Mouse (Mus musculus): ENCODE results near the gene Lrp1. TPM values are rescaled to one million over a fixed set of nuclear protein-coding genes. Genes with fewer than 3 reads are reported as not detected.

Gene Lrp1
- polyA plus RNA-seq, 1 experiment, result 0.06 TPM

GRCm38 (mm10) chr10:127623439-127624216 lies 2.7 kb upstream of the Lrp1 start:
- TF ChIP-seq GATA1 (IDR thresholded peaks at IDR 0.05; ENCODE audit: low read length), result no peak

- TF ChIP-seq GATA1 (IDR thresholded peaks at IDR 0.05; ENCODE audit: low read length), result no peak
These were observed 1.7 kb upstream of the Lrp1 start for GRCm38 (mm10) chr10:127622661-127623060.

- no peak for TF ChIP-seq GATA1 (IDR thresholded peaks at IDR 0.05; ENCODE audit: low read length)
These were observed 1.1 kb upstream of the Lrp1 start for GRCm38 (mm10) chr10:127622057-127622392.

- no peak for TF ChIP-seq GATA1 (IDR thresholded peaks at IDR 0.05; ENCODE audit: low read length)
These were observed 476 bp upstream of the Lrp1 start for GRCm38 (mm10) chr10:127621191-127622056.

GRCm38 (mm10) chr10:127619941-127620405 lies 975 bp downstream of the Lrp1 start:
- TF ChIP-seq GATA1 (IDR thresholded peaks at IDR 0.05; ENCODE audit: low read length), result no peak

GRCm38 (mm10) chr10:127619119-127619721 lies 1.7 kb downstream of the Lrp1 start:
- TF ChIP-seq GATA1 (IDR thresholded peaks at IDR 0.05; ENCODE audit: low read length), result no peak

GRCm38 (mm10) chr10:127618173-127618572 lies 2.8 kb downstream of the Lrp1 start:
- no peak for TF ChIP-seq GATA1 (IDR thresholded peaks at IDR 0.05; ENCODE audit: low read length)

- no peak for TF ChIP-seq GATA1 (IDR thresholded peaks at IDR 0.05; ENCODE audit: low read length)
These were observed 3.7 kb downstream of the Lrp1 start for GRCm38 (mm10) chr10:127617294-127617693.

- no peak for TF ChIP-seq GATA1 (IDR thresholded peaks at IDR 0.05; ENCODE audit: low read length)
These were observed 4.7 kb downstream of the Lrp1 start for GRCm38 (mm10) chr10:127616261-127616679.

GRCm38 (mm10) chr10:127615591-127615990 lies 5.4 kb downstream of the Lrp1 start:
- TF ChIP-seq GATA1 (IDR thresholded peaks at IDR 0.05; ENCODE audit: low read length), result no peak

- no peak for TF ChIP-seq GATA1 (IDR thresholded peaks at IDR 0.05; ENCODE audit: low read length)
These were observed 5.9 kb downstream of the Lrp1 start for GRCm38 (mm10) chr10:127615034-127615374.

GRCm38 (mm10) chr10:127614236-127615033 lies 6.5 kb downstream of the Lrp1 start:
- TF ChIP-seq GATA1 (IDR thresholded peaks at IDR 0.05; ENCODE audit: low read length), result no peak

- TF ChIP-seq GATA1 (IDR thresholded peaks at IDR 0.05; ENCODE audit: low read length), result no peak
These were observed 8.7 kb downstream of the Lrp1 start for GRCm38 (mm10) chr10:127612079-127612775.

- no peak for TF ChIP-seq GATA1 (IDR thresholded peaks at IDR 0.05; ENCODE audit: low read length)
These were observed 10.9 kb downstream of the Lrp1 start for GRCm38 (mm10) chr10:127610066-127610415.
